Mouse (Mus musculus): ENCODE measurements around the gene Slc6a6.

DNA sequence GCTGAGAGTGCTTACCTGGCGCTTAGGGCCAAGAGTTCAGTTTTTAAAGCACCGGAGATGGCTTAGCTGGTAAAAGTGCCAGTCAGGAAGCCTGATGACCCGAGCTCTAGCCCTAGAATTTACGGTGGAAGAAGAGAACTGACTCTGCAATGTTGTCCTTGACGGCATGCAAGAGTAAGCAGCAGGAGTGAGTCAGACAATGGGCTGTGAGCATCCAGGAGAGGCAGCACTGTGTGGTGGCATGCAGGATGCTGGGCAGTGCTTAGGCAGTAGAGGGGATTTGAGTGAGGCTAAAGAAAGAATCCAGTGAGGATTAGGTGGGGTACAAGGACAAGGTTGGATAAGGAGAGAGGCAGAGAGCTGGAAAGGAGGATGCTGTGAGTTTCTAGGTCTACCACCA is 15.6 kb upstream of the Slc6a6 start:
- no peak for TF ChIP-seq CTCF (IDR thresholded peaks at IDR 0.05; ENCODE audit: insufficient read depth, low read depth, low read length)
- TF ChIP-seq POLR2A (IDR thresholded peaks at IDR 0.05; ENCODE audit: insufficient read depth, low read depth, low read length), result no peak

All from olfactory bulb, adult 2 months (tissue).